Mouse (Mus musculus) G1E (cell line): Measurements from ENCODE around the gene Chrm4.

Experiments used
- CTCF ChIP-seq: IDR thresholded peaks from 2 replicates; pipeline ENCODE4 v1.5.1; 2012; ENCODE audit warnings: low read depth, low read length, inconsistent platforms, mixed read lengths
- GATA1 ChIP-seq: IDR thresholded peaks from 2 replicates; pipeline ENCODE4 v1.6.1; 2012; ENCODE audit warnings: borderline replicate concordance, low read length, inconsistent platforms, mixed read lengths
- GATA2 ChIP-seq: IDR thresholded peaks from 2 replicates; pipeline ENCODE4 v1.6.1; 2012; ENCODE audit warnings: low read depth, low read length, inconsistent platforms, borderline replicate concordance
- POLR2AphosphoS5 ChIP-seq: IDR thresholded peaks from 2 replicates; pipeline ENCODE4 v1.6.1; 2012; ENCODE audit warnings: low read depth, low read length, inconsistent platforms; ENCODE audit not compliant: insufficient replicate concordance
- TAL1 ChIP-seq: conservative IDR thresholded peaks from 2 replicates; pipeline ENCODE4 v1.6.1; 2012; ENCODE audit warnings: low read depth, low read length, inconsistent platforms, mixed read lengths

DNA sequence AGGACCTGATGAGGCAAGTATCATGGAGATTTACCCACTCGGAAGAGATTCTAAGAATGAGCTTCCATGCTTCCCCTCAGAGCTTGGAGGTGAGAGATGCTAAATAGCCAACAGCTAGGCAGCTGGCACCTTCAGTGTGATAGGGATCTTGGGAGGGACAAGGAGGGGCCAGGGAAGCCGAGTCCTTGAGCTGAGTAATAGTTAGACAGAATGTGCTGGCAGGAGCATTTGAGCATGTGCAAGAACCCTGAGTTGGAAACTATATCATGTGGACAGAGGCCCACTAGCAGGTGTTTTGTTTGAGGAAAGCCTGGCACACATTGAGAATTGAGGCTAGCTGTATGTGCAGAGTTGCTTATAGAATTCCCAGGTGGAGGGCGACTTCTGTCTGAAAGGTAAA lies 14.4 kb upstream of the Chrm4 start:
- TF ChIP-seq TAL1 (no peak), CTCF (no peak), POLR2AphosphoS5 (no peak), GATA1 (no peak), GATA2 (no peak)
